12 mouse cellular contexts compared by ENCODE assay signal in the genomic region with DNA sequence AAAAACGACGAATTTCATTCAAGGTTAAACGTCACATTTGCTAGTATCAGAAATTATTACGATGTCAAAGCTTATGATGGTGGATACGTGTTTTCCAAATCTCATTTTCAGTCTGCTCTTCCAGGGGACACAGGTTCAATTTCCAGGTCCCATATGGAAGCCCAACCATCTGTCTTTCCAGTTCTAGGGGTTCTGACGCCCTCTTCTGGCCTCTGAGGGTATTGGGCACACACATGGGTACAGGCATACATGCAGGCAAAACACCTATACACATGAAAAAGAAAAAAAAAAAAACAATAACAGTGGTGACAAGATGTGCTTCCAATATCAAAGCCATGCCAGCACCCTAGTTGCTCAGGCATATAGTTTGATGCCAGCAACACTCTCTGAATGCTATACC. TPM values are rescaled to one million over a fixed set of nuclear protein-coding genes. Genes with fewer than 3 reads are reported as not detected.
DNase-seq lines count a peak whose midpoint lies in the region; ATAC-seq and TF ChIP-seq lines count a peak whose summit lies in the region.
"Had no signal": no experiment of that assay in that cellular context is flagged by ENCODE, and none has a peak within 500 bp of the region (broad histone marks: within the 10 kb centered on the region; RNA-seq: fewer than 3 reads in every experiment).

No protein-coding gene starts in this region.

- no peak overlapping the region for H3K4me2 ChIP-seq in liver, embryonic 14.5 days (ENCODE audit: low read depth)
- no peak overlapping the region for H3K4me2 ChIP-seq in liver, embryonic 12.5 days
- H3K4me2 ChIP-seq: hindbrain, embryonic 15.5 days had no signal

- DNase-seq in adrenal gland, adult (ENCODE audit: inconsistent age in 2 of 2, low spot score in 1 of 2) = peak; percentile 45 to 85
- no peak for DNase-seq in adrenal gland, postnatal 4 days (ENCODE audit: low spot score in 2 of 2)
- no peak for DNase-seq in liver, embryonic 14.5 days (ENCODE audit: low read depth in 3 of 3, low spot score in 3 of 3)
- DNase-seq in R1 (ENCODE audit: low read depth, low spot score) = peak; percentile 64
- DNase-seq in ovary, postnatal 10 days (ENCODE audit: low spot score) = no peak
- DNase-seq: layer of hippocampus, adult 9-11 months had no signal

- H3K9ac ChIP-seq in liver, embryonic 14.5 days (replicated peaks) = no peak overlapping the region
- H3K9ac ChIP-seq in liver, embryonic 12.5 days = no peak overlapping the region
- H3K9ac ChIP-seq: hindbrain, embryonic 15.5 days had no signal

- no peaks in the 10 kb centered on the region for H3K9me3 ChIP-seq in liver, embryonic 14.5 days (ENCODE audit: control insufficient read depth, low read length)
- no peaks in the 10 kb centered on the region for H3K9me3 ChIP-seq in liver, embryonic 12.5 days (replicated peaks)
- H3K9me3 ChIP-seq: hindbrain, embryonic 15.5 days; midbrain, embryonic 10.5 days had no signal

- no peak for TF ChIP-seq EP300 in liver, embryonic 14.5 days (IDR thresholded peaks at IDR 0.05; ENCODE audit: low read depth)

- no peak overlapping the region for H3K4me3 ChIP-seq in liver, embryonic 14.5 days (ENCODE audit: insufficient read depth in 1 of 2, low read depth in 2 of 2, low read length in 2 of 2)
- no peak overlapping the region for H3K4me3 ChIP-seq in liver, embryonic 12.5 days
- H3K4me3 ChIP-seq: hindbrain, embryonic 15.5 days; midbrain, embryonic 10.5 days had no signal

- peaks cover 3% of the 10 kb centered on the region; the same call in 1 of the 2 replicates for H3K27me3 ChIP-seq in liver, embryonic 14.5 days (ENCODE audit: control insufficient read depth, insufficient read depth, low read length)
- H3K27me3 ChIP-seq in liver, embryonic 12.5 days (replicated peaks) = peaks cover 25% of the 10 kb centered on the region
- H3K27me3 ChIP-seq: hindbrain, embryonic 15.5 days had no signal

- peak; percentile 16; the same call in 1 of the 2 replicates for TF ChIP-seq CTCF in liver, embryonic 14.5 days (IDR thresholded peaks at IDR 0.05; ENCODE audit: low read depth)

- H3K27ac ChIP-seq in liver, embryonic 14.5 days = no peak overlapping the region
- H3K27ac ChIP-seq in liver, embryonic 12.5 days = no peak overlapping the region
- H3K27ac ChIP-seq: hindbrain, embryonic 15.5 days; midbrain, embryonic 10.5 days had no signal

- H3K4me1 ChIP-seq in liver, embryonic 14.5 days (replicated peaks; ENCODE audit: control insufficient read depth in 2 of 2, insufficient read depth in 2 of 2, low read length in 1 of 2) = no peaks in the 10 kb centered on the region
- no peaks in the 10 kb centered on the region for H3K4me1 ChIP-seq in liver, embryonic 12.5 days

- WGBS in liver, embryonic 14.5 days (ENCODE audit: insufficient replicate concordance) = 46% methylated on average over 6 of the region's 6 CpGs
- 50% methylated on average over 6 of the region's 6 CpGs for WGBS in liver, embryonic 12.5 days (ENCODE audit: insufficient replicate concordance)

- no peak for ATAC-seq in liver, embryonic 14.5 days (ENCODE audit: insufficient read depth)
- ATAC-seq in liver, embryonic 12.5 days = no peak
- ATAC-seq in granulocyte monocyte progenitor cell, adult 5-6 weeks (replicated peaks; ENCODE audit: poor library complexity, severe bottlenecking) = 0 out of 2 replicates have a peak, but pooled peaks have one; percentile 33
- no peak for ATAC-seq in megakaryocyte-erythroid progenitor cell, adult 5-6 weeks (replicated peaks; ENCODE audit: low FRiP score, low TSS enrichment, poor library complexity, severe bottlenecking)
- ATAC-seq: forebrain, embryonic 16.5 days had no signal

- H3K36me3 ChIP-seq in liver, embryonic 14.5 days (replicated peaks; ENCODE audit: control insufficient read depth, insufficient read depth, low read depth) = no peaks in the 10 kb centered on the region
- H3K36me3 ChIP-seq in liver, embryonic 12.5 days = no peaks in the 10 kb centered on the region
- H3K36me3 ChIP-seq: hindbrain, embryonic 15.5 days; midbrain, embryonic 10.5 days had no signal

RNA-seq across cellular contexts. Expression of gene Nepro, which starts 30.4 kb away (rescaled TPM):
- total RNA-seq in adrenal gland, postnatal 4 days (2021) = 10 to 100 TPM; 11.3 to 13.5 TPM
- 2.2 and 3.9 TPM in 2 replicates for polyA plus RNA-seq in liver, embryonic 14.5 days (2012; rRNA removed)
- 2.4 and 2.8 TPM in 2 replicates for polyA plus RNA-seq in liver, embryonic 14.5 days (2014; fragmentation: Nextera tagmentation; extraction: Ambion mirVana)
- polyA plus RNA-seq in liver, embryonic 12.5 days (2016; fragmentation: Nextera tagmentation; extraction: Ambion mirVana) = 6.5 and 7.3 TPM in 2 replicates
- 10.0 and 18.7 TPM in 2 replicates for total RNA-seq in granulocyte monocyte progenitor cell, adult 5-6 weeks (2014; fragmentation: Nextera tagmentation)
- 16.9 and 22.4 TPM in 2 replicates for total RNA-seq in granulocyte monocyte progenitor cell, adult 5-6 weeks (2017)
- 13.4 and 16.9 TPM in 2 replicates for total RNA-seq in megakaryocyte-erythroid progenitor cell, adult 5-6 weeks (2014; fragmentation: Nextera tagmentation)
- 19.5 and 22.0 TPM in 2 replicates for total RNA-seq in megakaryocyte-erythroid progenitor cell, adult 5-6 weeks (2017)

RNA-seq across cellular contexts. Expression of gene Gtpbp8, which starts 52.5 kb away (rescaled TPM):
- 10 to 100 TPM; 23.1 to 23.7 TPM for total RNA-seq in adrenal gland, postnatal 4 days (2021)
- polyA plus RNA-seq in liver, embryonic 14.5 days (2012; rRNA removed) = 2.6 and 4.1 TPM in 2 replicates
- 16.3 and 20.2 TPM in 2 replicates for polyA plus RNA-seq in liver, embryonic 14.5 days (2014; fragmentation: Nextera tagmentation; extraction: Ambion mirVana)
- polyA plus RNA-seq in liver, embryonic 12.5 days (2016; fragmentation: Nextera tagmentation; extraction: Ambion mirVana) = 23.3 and 23.8 TPM in 2 replicates
- 13.5 and 26.5 TPM in 2 replicates for total RNA-seq in granulocyte monocyte progenitor cell, adult 5-6 weeks (2014; fragmentation: Nextera tagmentation)
- total RNA-seq in granulocyte monocyte progenitor cell, adult 5-6 weeks (2017) = 9.0 and 15.9 TPM in 2 replicates
- total RNA-seq in megakaryocyte-erythroid progenitor cell, adult 5-6 weeks (2014; fragmentation: Nextera tagmentation) = 4.7 and 15.2 TPM in 2 replicates
- 5.7 and 6.1 TPM in 2 replicates for total RNA-seq in megakaryocyte-erythroid progenitor cell, adult 5-6 weeks (2017)

Comparison
In these comparisons a context has a peak if more than half of its experiments do, and no peak if none do; other contexts are left out.
1. DNase-seq: peak in adrenal gland, adult (2 of 2) and R1 (single experiment); none in adrenal gland, postnatal 4 days (0 of 2), liver, embryonic 14.5 days (0 of 3) and ovary, postnatal 10 days (single experiment).